22 mouse cellular contexts compared by ENCODE assay signal in the genomic region with DNA sequence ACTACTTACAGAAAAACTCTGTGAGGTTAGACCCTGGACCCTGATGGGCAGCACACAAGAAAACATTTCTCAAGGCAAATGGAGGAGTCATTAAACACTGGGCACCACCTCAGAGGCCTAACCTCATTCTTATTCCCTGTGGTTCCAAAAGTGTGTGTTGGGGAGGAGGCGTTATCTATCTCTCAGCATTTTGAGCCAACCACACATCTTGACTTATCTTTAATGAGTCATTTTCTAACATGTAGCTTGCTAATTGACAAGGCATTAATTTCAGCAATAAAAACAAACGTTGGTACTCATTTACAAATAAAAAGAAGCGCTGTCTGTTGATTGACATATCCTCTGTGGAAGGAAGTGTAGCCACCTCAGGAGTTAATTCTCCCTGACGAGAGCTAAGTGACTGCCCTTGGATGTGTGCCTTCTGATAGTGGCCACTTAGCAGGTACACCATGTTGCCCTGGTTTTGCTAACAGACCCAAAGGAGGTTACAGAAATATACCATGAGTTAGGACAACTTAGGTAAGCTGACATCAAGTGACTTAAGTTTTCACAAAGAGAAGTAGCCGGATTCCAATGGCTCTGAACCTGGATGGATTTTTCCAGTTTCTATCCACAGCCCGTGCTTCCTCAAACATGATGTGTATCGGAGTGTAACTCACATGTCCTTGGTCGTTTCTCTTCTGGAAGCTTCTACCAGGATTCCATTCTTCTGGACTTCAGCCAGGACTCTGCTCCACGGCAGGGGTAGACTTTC. TPM values are rescaled to one million over a fixed set of nuclear protein-coding genes. Genes with fewer than 3 reads are reported as not detected.
A peak's percentile ranks its signal among the peaks of the same experiment; 100 is the strongest.
DNase-seq lines count a peak whose midpoint lies in the region; ATAC-seq and TF ChIP-seq lines count a peak whose summit lies in the region.
"Had no signal": no experiment of that assay in that cellular context is flagged by ENCODE, and none has a peak within 500 bp of the region (broad histone marks: within the 10 kb centered on the region; RNA-seq: fewer than 3 reads in every experiment).

No protein-coding gene starts in this region.

- H3K27ac ChIP-seq in heart, postnatal 0 days (ENCODE audit: low read depth), result no peak overlapping the region
- H3K27ac ChIP-seq in heart, embryonic 12.5 days (ENCODE audit: poor library complexity, severe bottlenecking), result no peak overlapping the region
- H3K27ac ChIP-seq in lung, embryonic 15.5 days, result peak overlapping the region; percentile 6; the same call in 1 of the 2 replicates
- H3K27ac ChIP-seq in forebrain, embryonic 16.5 days (ENCODE audit: low read length), result no peak overlapping the region
- H3K27ac ChIP-seq: embryonic facial prominence, embryonic 13.5 days; gastrocnemius, adult 2 months; hindbrain, embryonic 15.5 days; left cerebral cortex, adult 2 months; neural tube, embryonic 12.5 days had no signal

- no peak overlapping the region for H3K9ac ChIP-seq in heart, postnatal 0 days (replicated peaks; ENCODE audit: low read depth, low read length)
- H3K9ac ChIP-seq in heart, embryonic 12.5 days, result no peak overlapping the region
- H3K9ac ChIP-seq in lung, embryonic 15.5 days, result no peak overlapping the region
- H3K9ac ChIP-seq in forebrain, embryonic 16.5 days (replicated peaks; ENCODE audit: low read depth, low read length), result no peak overlapping the region
- H3K9ac ChIP-seq: embryonic facial prominence, embryonic 13.5 days; hindbrain, embryonic 15.5 days; neural tube, embryonic 12.5 days had no signal

- no peaks in the 10 kb centered on the region for H3K27me3 ChIP-seq in heart, postnatal 0 days (ENCODE audit: control insufficient read depth, insufficient read depth, low read length)
- no peaks in the 10 kb centered on the region for H3K27me3 ChIP-seq in heart, embryonic 12.5 days (replicated peaks)
- no peaks in the 10 kb centered on the region for H3K27me3 ChIP-seq in lung, embryonic 15.5 days
- no peaks in the 10 kb centered on the region for H3K27me3 ChIP-seq in forebrain, embryonic 16.5 days (replicated peaks; ENCODE audit: control insufficient read depth, insufficient read depth, low read length)
- H3K27me3 ChIP-seq: embryonic facial prominence, embryonic 13.5 days; hindbrain, embryonic 15.5 days; neural tube, embryonic 12.5 days had no signal

- peak; percentile 49; the same call in 1 of the 2 replicates for ATAC-seq in heart, postnatal 0 days (ENCODE audit: insufficient read depth, low read depth)
- no peak for ATAC-seq in heart, embryonic 12.5 days (ENCODE audit: insufficient number of reproducible peaks, low FRiP score)
- no peak for ATAC-seq in lung, embryonic 15.5 days (ENCODE audit: borderline replicate concordance, extremely low read depth, low FRiP score, low TSS enrichment)
- ATAC-seq in common myeloid progenitor, adult 5-6 weeks (replicated peaks; ENCODE audit: low read depth, poor library complexity, severe bottlenecking), result peak; percentile 54; the same call in 1 of the 2 replicates
- ATAC-seq in megakaryocyte-erythroid progenitor cell, adult 5-6 weeks (replicated peaks; ENCODE audit: low FRiP score, low TSS enrichment, poor library complexity, severe bottlenecking), result peak; percentile 66
- ATAC-seq in forebrain, embryonic 16.5 days, result no peak
- ATAC-seq: intestine, postnatal 0 days; Patski had no signal

- H3K4me1 ChIP-seq in heart, postnatal 0 days (ENCODE audit: control insufficient read depth, insufficient read depth), result peaks cover 8% of the 10 kb centered on the region; the same call in 1 of the 2 replicates
- H3K4me1 ChIP-seq in heart, embryonic 12.5 days (replicated peaks), result 0 out of 2 replicates have a peak, but pooled peaks cover 4% of the 10 kb centered on the region
- peaks cover 12% of the 10 kb centered on the region; the same call in 1 of the 2 replicates for H3K4me1 ChIP-seq in lung, embryonic 15.5 days
- peaks cover 11% of the 10 kb centered on the region for H3K4me1 ChIP-seq in forebrain, embryonic 16.5 days (replicated peaks; ENCODE audit: control insufficient read depth, insufficient read depth, low read length)

- no peaks in the 10 kb centered on the region for H3K9me3 ChIP-seq in heart, postnatal 0 days (replicated peaks; ENCODE audit: control insufficient read depth, low read length)
- H3K9me3 ChIP-seq in heart, embryonic 12.5 days (replicated peaks), result 0 out of 2 replicates have a peak, but pooled peaks cover 3% of the 10 kb centered on the region
- H3K9me3 ChIP-seq in lung, embryonic 15.5 days, result no peaks in the 10 kb centered on the region
- no peaks in the 10 kb centered on the region for H3K9me3 ChIP-seq in forebrain, embryonic 16.5 days (ENCODE audit: control insufficient read depth, low read length)
- H3K9me3 ChIP-seq: hindbrain, embryonic 15.5 days; neural tube, embryonic 12.5 days had no signal

- no peak for TF ChIP-seq EP300 in heart, postnatal 0 days (IDR thresholded peaks at IDR 0.05; ENCODE audit: low read depth)

- peak; percentile 32 for DNase-seq in heart, postnatal 0 days (ENCODE audit: low spot score)
- no peak for DNase-seq in lung, postnatal 4 days
- DNase-seq: adrenal gland, postnatal 10 days; cerebellum, adult 9-11 months; gastrocnemius, adult 2 months; kidney, postnatal 36 days; lung, postnatal 14 days; right cerebral cortex, adult 18-20 months; thymus, postnatal 25 days had no signal

- 41% methylated on average over 9 of the region's 9 CpGs for WGBS in heart, postnatal 0 days
- 54% methylated on average over 9 of the region's 9 CpGs for WGBS in heart, embryonic 12.5 days
- WGBS in lung, embryonic 15.5 days, result 45% methylated on average over 9 of the region's 9 CpGs
- 33% methylated on average over 9 of the region's 9 CpGs for WGBS in forebrain, embryonic 16.5 days

- H3K4me2 ChIP-seq in heart, postnatal 0 days (ENCODE audit: low read depth, low read length), result 0 out of 2 replicates have a peak overlapping the region, but pooled peaks have one; percentile 25
- H3K4me2 ChIP-seq in heart, embryonic 12.5 days, result no peak overlapping the region
- H3K4me2 ChIP-seq in lung, embryonic 15.5 days, result peak overlapping the region; percentile 20; the same call in 1 of the 2 replicates
- no peak overlapping the region for H3K4me2 ChIP-seq in forebrain, embryonic 16.5 days (ENCODE audit: low read length)
- H3K4me2 ChIP-seq: embryonic facial prominence, embryonic 13.5 days; hindbrain, embryonic 15.5 days; liver, embryonic 11.5 days; midbrain, embryonic 11.5 days; neural tube, embryonic 12.5 days had no signal

- H3K36me3 ChIP-seq in heart, postnatal 0 days (replicated peaks; ENCODE audit: control insufficient read depth, insufficient read depth, low read length), result no peaks in the 10 kb centered on the region
- H3K36me3 ChIP-seq in heart, embryonic 12.5 days, result no peaks in the 10 kb centered on the region
- no peaks in the 10 kb centered on the region for H3K36me3 ChIP-seq in lung, embryonic 15.5 days
- no peaks in the 10 kb centered on the region for H3K36me3 ChIP-seq in forebrain, embryonic 16.5 days (ENCODE audit: control insufficient read depth, insufficient read depth)
- H3K36me3 ChIP-seq: embryonic facial prominence, embryonic 13.5 days; hindbrain, embryonic 15.5 days; neural tube, embryonic 12.5 days had no signal

- TF ChIP-seq CTCF in heart, postnatal 0 days (IDR thresholded peaks at IDR 0.05; ENCODE audit: low read depth), result no peak

- H3K4me3 ChIP-seq in heart, postnatal 0 days (ENCODE audit: low read depth, low read length), result no peak overlapping the region
- H3K4me3 ChIP-seq in heart, embryonic 12.5 days, result no peak overlapping the region
- no peak overlapping the region for H3K4me3 ChIP-seq in lung, embryonic 15.5 days
- H3K4me3 ChIP-seq in forebrain, embryonic 16.5 days (replicated peaks; ENCODE audit: low read length), result no peak overlapping the region
- H3K4me3 ChIP-seq: embryonic facial prominence, embryonic 13.5 days; gastrocnemius, adult 2 months; hindbrain, embryonic 15.5 days; left cerebral cortex, adult 2 months; neural tube, embryonic 12.5 days had no signal

RNA-seq across cellular contexts. Expression of a gene that starts 29.9 kb away (rescaled TPM):
- 4.5 and 9.4 TPM in 2 replicates for total RNA-seq in heart, postnatal 0 days (2014; rRNA removed; ENCODE audit: low replicate concordance)
- 1.4 and 1.5 TPM in 2 replicates for polyA plus RNA-seq in heart, postnatal 0 days (2015; fragmentation: Nextera tagmentation; extraction: Ambion mirVana)
- 6.7 and 8.5 TPM in 2 replicates for polyA plus RNA-seq in heart, embryonic 12.5 days (2016; fragmentation: Nextera tagmentation; extraction: Ambion mirVana)
- polyA plus RNA-seq in lung, embryonic 15.5 days (2015; fragmentation: Nextera tagmentation; extraction: Ambion mirVana), result 7.1 and 8.0 TPM in 2 replicates
- total RNA-seq in common myeloid progenitor, adult 5-6 weeks (2017), result 59.0 and 61.7 TPM in 2 replicates
- total RNA-seq in megakaryocyte-erythroid progenitor cell, adult 5-6 weeks (2014; fragmentation: Nextera tagmentation), result 60.9 and 112 TPM in 2 replicates
- 46.9 and 67.8 TPM in 2 replicates for total RNA-seq in megakaryocyte-erythroid progenitor cell, adult 5-6 weeks (2017)
- 9.5 and 11.1 TPM in 2 replicates for polyA plus RNA-seq in forebrain, embryonic 16.5 days (2015; fragmentation: Nextera tagmentation; extraction: Ambion mirVana)

Comparison
In these comparisons a context has a peak if more than half of its experiments do, and no peak if none do; other contexts are left out.
1. ATAC-seq: peak in heart, postnatal 0 days (single experiment), common myeloid progenitor, adult 5-6 weeks (single experiment) and megakaryocyte-erythroid progenitor cell, adult 5-6 weeks (single experiment); none in heart, embryonic 12.5 days (single experiment), lung, embryonic 15.5 days (single experiment) and forebrain, embryonic 16.5 days (single experiment).
2. H3K4me2 ChIP-seq: peak in heart, postnatal 0 days (single experiment) and lung, embryonic 15.5 days (single experiment); none in heart, embryonic 12.5 days (single experiment) and forebrain, embryonic 16.5 days (single experiment).